Mouse (Mus musculus) spleen, adult 12 weeks (tissue): ENCODE measurements around the gene Marcksl1.
"Not testable (repeated sequence)": the region's sequence is repeated elsewhere in the genome, so short reads cannot be mapped to it uniquely, and the experiment has no call there.

Experiments
- DNase-seq: peaks from one replicate; pipeline ENCODE4 v3.0.0; 2022; ENCODE audit warnings: low spot score

Marcksl1 gene

GRCm38 (mm10) chr4:129510723-129511412 is 2.5 kb upstream of the Marcksl1 start:
- DNase-seq = no peak

- no peak for DNase-seq
Measured at GRCm38 (mm10) chr4:129511413-129512096, 1.8 kb upstream of the Marcksl1 start.

GRCm38 (mm10) chr4:129513891-129514290 is 510 bp downstream of the Marcksl1 start:
- no peak for DNase-seq

GRCm38 (mm10) chr4:129514300-129514898 is 1.0 kb downstream of the Marcksl1 start:
- DNase-seq = peak; percentile 37

GRCm38 (mm10) chr4:129516925-129517324 is 3.5 kb downstream of the Marcksl1 start:
- DNase-seq = no peak

GRCm38 (mm10) chr4:129518519-129518918 is 5.1 kb downstream of the Marcksl1 start:
- DNase-seq = no peak

GRCm38 (mm10) chr4:129525338-129525737 is 12.0 kb downstream of the Marcksl1 start:
- DNase-seq = no peak

GRCm38 (mm10) chr4:129525889-129526288 is 12.5 kb downstream of the Marcksl1 start:
- DNase-seq = no peak

- DNase-seq = not testable (repeated sequence)
Measured at GRCm38 (mm10) chr4:129528901-129529300, 15.5 kb downstream of the Marcksl1 start.

- DNase-seq = peak; percentile 39
Measured at GRCm38 (mm10) chr4:129540012-129540411, 26.6 kb downstream of the Marcksl1 start.

GRCm38 (mm10) chr4:129541868-129542591 is 28.6 kb downstream of the Marcksl1 start:
- DNase-seq = peak; percentile 36

GRCm38 (mm10) chr4:129542592-129543141 is 29.3 kb downstream of the Marcksl1 start, which contains the start of gene Hdac1:
Hdac1 (minus strand) TSS chr4:129542713.
- DNase-seq = peak; percentile 90

GRCm38 (mm10) chr4:129544106-129544505 is 30.7 kb downstream of the Marcksl1 start:
- DNase-seq = no peak

- DNase-seq = not testable (repeated sequence)
Measured at GRCm38 (mm10) chr4:129547631-129548030, 34.2 kb downstream of the Marcksl1 start.

- peak; percentile 35 for DNase-seq
Measured at GRCm38 (mm10) chr4:129549306-129549705, 35.9 kb downstream of the Marcksl1 start.

- DNase-seq = no peak
Measured at GRCm38 (mm10) chr4:129550295-129550694, 36.9 kb downstream of the Marcksl1 start.

GRCm38 (mm10) chr4:129554512-129554911 is 41.1 kb downstream of the Marcksl1 start:
- not testable (repeated sequence) for DNase-seq

GRCm38 (mm10) chr4:129555421-129555861 is 42.1 kb downstream of the Marcksl1 start:
- DNase-seq = peak; percentile 58

- no peak for DNase-seq
Measured at GRCm38 (mm10) chr4:129555862-129556531, 42.6 kb downstream of the Marcksl1 start.

- peak; percentile 87 for DNase-seq
Measured at GRCm38 (mm10) chr4:129556532-129557223, 43.3 kb downstream of the Marcksl1 start.
